Mouse (Mus musculus) olfactory bulb, adult 2 months (tissue): Measurements from ENCODE around the gene Igfbpl1.

Experiments used
- CTCF ChIP-seq: fragments of 200-500 bp; IDR thresholded peaks from 2 replicates; pipeline ENCODE4 v1.5.1; 2012; ENCODE audit warnings: low read depth, mild to moderate bottlenecking, low read length, moderate library complexity; ENCODE audit not compliant: insufficient read depth
- POLR2A ChIP-seq: fragments of 200-500 bp; IDR thresholded peaks from 2 replicates; pipeline ENCODE4 v1.6.1; 2012; ENCODE audit warnings: mild to moderate bottlenecking, low read depth, low read length, moderate library complexity; ENCODE audit not compliant: insufficient read depth

- TF ChIP-seq POLR2A (no peak), CTCF (no peak)
Observed at GRCm38 (mm10) chr4:45766774-45767173, 59.9 kb downstream of the Igfbpl1 start.
